Mouse (Mus musculus) urinary bladder, postnatal 10 days (tissue): ENCODE results near the gene Nek8.

ENCODE experiments used
- DNase-seq: peaks from one replicate; pipeline ENCODE4 v3.0.0; 2022; ENCODE audit warnings: low spot score

Gene Nek8

GRCm38 (mm10) chr11:78166161-78166560 lies 10.3 kb downstream of the Nek8 start:
- DNase-seq, result no peak

DNA sequence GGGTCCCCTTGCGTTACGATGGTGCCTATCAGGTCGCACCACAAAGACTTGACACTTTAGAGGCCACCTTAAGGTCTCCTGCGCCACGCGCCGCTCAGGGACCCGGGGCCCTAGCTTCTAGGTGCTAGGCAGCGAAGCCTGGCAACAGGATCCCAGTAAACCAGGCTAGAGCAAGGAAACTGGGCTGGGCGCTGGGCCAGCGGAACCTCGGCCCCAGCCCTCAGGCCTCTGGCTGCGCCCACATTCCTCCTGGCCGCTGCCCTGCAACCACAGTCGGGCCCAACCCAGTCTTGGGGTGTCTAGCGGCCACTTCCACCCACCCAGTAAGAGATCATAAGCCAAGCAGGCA lies 10.7 kb downstream of the Nek8 start:
- no peak for DNase-seq

- no peak for DNase-seq
Measured at GRCm38 (mm10) chr11:78164924-78165760, 11.3 kb downstream of the Nek8 start, which contains the start of gene Traf4. Gene Traf4, minus strand, starts transcription at chr11:78165589.

- DNase-seq, result no peak
Measured at GRCm38 (mm10) chr11:78164604-78164923, 11.9 kb downstream of the Nek8 start.

GRCm38 (mm10) chr11:78163681-78164603 lies 12.5 kb downstream of the Nek8 start:
- DNase-seq, result no peak

DNA sequence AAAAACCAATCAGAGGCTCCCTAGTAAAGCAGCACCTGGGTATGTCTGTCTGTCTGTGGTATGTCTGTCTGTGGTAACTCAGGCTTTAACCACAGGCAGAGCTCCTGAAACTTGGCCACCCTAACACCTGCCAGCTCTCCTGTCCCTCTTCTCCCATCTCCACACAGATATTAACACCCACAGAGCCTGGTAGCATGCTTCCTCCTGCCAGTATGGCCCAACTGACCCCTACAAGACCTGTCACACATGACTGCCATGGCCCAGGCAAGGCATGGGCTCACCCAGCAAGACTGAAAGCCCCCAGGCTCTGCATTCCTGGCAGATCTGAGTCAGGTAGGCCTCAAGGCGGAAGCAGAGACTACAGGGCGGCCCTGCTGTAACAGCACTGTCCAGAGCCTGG lies 13.4 kb downstream of the Nek8 start:
- DNase-seq, result no peak

- no peak for DNase-seq
Measured at GRCm38 (mm10) chr11:78162504-78162903, 14.0 kb downstream of the Nek8 start.

- DNase-seq, result no peak
Measured at GRCm38 (mm10) chr11:78161968-78162367, 14.5 kb downstream of the Nek8 start.

GRCm38 (mm10) chr11:78161169-78161568 lies 15.3 kb downstream of the Nek8 start:
- no peak for DNase-seq

DNA sequence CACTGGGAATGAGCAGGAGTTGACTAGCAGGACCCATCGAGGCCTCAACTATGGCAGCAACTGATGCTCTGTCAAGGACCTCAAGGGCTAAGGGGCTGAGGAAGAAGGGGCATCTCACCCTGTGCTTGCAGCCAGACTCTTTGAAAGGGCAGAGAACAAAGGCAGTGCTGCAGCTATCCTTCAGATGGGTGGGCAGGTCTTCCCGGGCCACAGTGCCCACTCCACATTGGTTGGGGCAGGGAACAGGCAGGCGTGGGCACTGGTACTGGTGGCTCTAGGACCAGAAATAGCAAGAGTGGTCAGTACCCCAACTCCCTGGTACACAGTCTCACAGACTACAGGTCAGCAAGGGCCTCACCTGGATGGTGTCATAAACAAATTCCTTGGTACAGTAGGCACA lies 15.8 kb downstream of the Nek8 start:
- DNase-seq, result no peak

- no peak for DNase-seq
Measured at GRCm38 (mm10) chr11:78160171-78160570, 16.3 kb downstream of the Nek8 start.

DNA sequence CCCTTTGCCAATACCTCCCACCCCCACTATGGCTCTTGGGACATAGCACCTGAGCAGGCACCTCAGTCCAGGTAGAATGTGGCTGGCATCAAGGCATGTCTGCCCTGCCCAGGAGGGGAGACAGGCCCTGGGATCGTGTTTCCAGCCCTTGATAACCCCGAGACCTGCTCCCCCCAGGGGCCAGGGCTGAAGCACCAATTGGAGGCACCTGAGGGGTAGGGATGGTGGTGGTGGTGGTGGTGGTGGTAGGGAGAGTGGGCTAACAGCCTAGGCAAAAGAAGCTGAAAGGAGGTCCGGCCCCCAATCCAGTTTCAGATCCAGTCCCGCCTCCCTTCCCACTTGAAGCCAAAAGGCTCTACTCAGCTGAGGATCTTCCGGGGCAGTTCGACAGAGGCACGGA lies 16.9 kb downstream of the Nek8 start:
- DNase-seq, result no peak

DNA sequence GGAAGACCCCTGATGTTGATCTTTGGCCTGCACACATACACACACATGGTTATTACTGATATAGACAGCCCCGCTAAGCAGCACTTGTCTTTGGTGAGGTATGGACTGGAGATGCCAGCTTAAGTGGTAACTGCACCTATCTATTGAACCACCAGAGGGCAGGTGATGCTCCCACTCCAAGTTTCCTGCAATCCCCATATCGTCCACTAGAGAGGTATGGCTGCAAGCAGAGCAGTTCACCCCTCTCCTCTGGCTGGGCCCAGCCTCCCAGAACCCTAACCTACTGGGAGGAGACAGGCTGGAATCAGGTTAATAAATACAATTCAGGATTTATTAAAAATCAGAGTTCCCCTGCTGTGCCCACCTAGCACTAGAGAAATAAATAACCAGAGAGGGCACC lies 17.4 kb downstream of the Nek8 start:
- DNase-seq, result no peak

GRCm38 (mm10) chr11:78156156-78156699 lies 20.2 kb downstream of the Nek8 start:
- no peak for DNase-seq

- DNase-seq, result no peak
Measured at GRCm38 (mm10) chr11:78155674-78156073, 20.8 kb downstream of the Nek8 start.

DNA sequence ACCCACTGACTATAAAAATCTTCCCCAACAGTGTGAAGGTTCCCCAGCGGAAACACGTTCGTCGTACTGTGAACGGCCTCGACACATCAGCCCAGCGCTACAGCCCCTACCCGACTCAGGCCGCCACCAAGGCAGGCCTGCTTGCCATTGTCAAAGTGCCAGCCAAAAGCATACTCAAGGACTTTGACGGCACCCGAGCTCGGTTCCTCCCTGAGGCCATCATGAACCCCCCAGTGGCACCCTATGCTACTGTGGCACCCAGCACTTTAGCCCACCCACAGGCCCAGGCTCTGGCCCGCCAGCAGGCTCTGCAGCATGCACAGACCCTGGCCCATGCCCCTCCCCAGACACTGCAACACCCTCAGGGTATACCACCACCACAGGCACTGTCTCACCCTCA lies 22.7 kb downstream of the Nek8 start:
- no peak for DNase-seq

GRCm38 (mm10) chr11:78152299-78153231 lies 23.9 kb downstream of the Nek8 start:
- no peak for DNase-seq

DNA sequence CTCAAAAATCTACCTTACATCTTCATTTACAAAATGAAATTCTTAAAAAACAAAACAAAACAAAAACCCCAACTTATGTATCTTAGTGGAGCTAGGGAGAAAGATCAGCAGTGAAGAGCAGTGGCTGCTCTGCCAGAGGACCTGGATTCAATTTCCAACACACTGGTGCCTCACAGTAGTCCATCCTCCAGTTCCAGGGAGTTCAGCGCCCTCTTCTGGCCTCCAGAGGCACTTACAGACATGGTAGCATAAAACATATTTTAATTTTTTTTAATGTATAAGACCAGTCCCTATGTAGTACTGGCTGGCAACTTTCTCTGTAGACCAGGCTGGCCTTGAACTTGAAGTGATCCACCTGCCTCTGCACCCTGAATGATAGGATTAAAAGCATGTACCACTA lies 25.3 kb downstream of the Nek8 start:
- DNase-seq, result no peak

- DNase-seq, result no peak
Measured at GRCm38 (mm10) chr11:78146707-78147543, 29.6 kb downstream of the Nek8 start.

DNA sequence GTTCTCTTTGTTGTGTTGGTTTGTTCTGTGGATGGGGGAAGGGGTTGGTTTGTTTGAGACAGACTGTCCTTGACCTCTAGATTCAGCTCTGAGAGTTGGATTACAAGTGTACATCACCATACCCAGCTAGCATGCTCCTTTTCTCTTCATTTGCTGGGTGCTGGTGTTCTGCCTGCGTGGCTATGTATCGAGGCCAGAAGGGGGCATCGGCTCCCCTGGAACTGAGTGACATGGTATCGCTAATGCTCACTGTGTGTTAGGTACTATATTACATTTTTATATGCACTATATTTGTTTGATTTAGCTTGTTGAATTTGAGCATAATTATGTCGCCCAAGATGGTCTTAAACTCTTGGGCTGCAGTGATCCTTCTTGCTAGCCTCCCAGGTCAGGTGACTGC lies 30.3 kb downstream of the Nek8 start:
- no peak for DNase-seq

DNA sequence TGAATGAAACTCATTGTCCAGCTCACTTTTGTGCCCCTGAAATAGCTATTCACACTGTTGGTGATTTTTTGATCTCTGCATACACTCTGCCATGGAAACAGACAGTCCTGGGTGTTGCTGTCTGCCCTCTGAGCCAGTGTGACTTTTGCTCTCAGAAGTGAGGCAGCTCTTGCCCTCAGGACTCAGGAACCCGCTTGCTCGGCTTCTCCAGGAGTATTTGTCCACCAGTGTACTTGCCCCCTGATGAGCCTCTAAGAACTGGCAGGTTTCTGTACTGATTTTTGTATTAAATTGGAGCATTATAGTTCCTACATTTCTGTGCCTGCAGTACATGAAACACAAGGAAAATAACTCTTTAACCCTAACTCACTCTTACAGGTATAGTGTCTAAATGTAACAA lies 33.0 kb downstream of the Nek8 start:
- DNase-seq, result no peak
